Mouse (Mus musculus) mesoderm, embryonic 11.5 days (tissue): ENCODE results near the gene Tnfrsf11a.
A peak's percentile ranks its signal among the peaks of the same experiment; 100 is the strongest.
"Not testable (repeated sequence)": the region's sequence is repeated elsewhere in the genome, so short reads cannot be mapped to it uniquely, and the experiment has no call there.

Source experiments
- DNase-seq: peaks from one replicate; pipeline ENCODE4 v3.0.0-alpha.2; 2012; ENCODE audit warnings: low read depth, low spot score

Tnfrsf11a gene

DNA sequence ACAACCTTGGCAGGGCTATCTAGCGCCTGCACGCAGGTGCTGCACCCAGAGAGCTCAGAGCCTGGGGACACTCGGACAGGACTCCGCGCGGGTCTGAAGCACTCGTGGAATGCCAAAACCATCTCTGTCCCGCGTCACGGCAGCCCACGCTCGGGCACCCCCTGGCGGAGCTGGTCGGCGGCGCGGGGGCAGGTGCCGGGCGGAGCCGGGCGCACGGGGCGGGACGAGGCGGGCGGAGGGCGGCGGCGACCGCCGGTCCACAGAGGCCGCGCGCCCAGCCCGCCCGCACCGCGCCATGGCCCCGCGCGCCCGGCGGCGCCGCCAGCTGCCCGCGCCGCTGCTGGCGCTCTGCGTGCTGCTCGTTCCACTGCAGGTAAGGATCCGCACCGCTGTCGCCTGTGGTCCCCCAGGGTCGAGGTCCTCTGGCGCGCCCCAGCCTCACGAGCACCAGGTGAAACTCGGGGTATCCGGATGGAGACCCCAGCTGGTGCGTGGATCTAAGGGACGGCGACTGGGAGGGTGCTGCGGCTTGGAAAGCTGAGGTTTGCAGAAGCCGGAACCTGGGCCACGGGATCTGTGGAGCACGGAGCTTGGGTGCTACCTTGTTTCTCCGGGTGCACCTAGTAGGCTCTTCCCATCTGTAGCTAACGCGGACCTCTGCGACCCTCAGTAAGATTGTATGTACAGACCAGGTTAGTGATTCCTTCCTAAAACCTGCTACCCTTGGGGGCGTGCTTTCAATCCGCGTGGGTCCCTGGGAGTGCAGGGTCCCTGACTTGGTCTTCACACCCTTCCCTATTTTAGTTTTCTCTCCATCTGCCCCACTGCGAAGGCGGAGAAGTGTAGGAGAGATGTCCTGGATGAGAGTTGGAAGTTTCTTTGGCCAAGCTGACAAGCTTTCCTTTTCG lies at the start of gene Tnfrsf11a:
Tnfrsf11a (plus strand) TSS at position 262 of the 908 bp plus-strand sequence.
- DNase-seq: peak; percentile 27

DNA sequence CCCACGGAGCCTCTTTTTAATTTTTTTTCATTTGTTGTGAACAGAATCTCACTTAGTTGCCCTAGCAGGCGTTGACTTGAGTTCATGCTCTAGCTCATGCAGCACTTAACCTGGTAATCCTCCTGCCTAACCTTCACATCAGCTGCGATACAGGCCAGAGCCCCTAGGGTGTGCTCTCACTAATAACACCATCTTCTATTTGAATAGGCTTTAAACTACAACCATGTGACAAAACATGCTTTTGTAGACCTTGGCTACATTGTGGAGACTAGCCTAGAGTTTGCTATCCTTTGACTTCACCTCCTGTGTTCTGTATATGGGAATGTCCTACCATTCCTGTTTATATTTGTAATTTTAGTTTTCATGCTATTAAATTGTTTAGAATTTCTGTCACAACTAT lies 45.2 kb upstream of the Tnfrsf11a start:
- DNase-seq: peak; percentile 2

- DNase-seq: no peak
Measured at GRCm38 (mm10) chr1:105738334-105738733, 42.2 kb upstream of the Tnfrsf11a start.

GRCm38 (mm10) chr1:105739493-105739892 lies 41.0 kb upstream of the Tnfrsf11a start:
- no peak for DNase-seq

- DNase-seq: no peak
Measured at GRCm38 (mm10) chr1:105742481-105742880, 38.0 kb upstream of the Tnfrsf11a start.

GRCm38 (mm10) chr1:105746444-105746843 lies 34.1 kb upstream of the Tnfrsf11a start:
- DNase-seq: no peak

DNA sequence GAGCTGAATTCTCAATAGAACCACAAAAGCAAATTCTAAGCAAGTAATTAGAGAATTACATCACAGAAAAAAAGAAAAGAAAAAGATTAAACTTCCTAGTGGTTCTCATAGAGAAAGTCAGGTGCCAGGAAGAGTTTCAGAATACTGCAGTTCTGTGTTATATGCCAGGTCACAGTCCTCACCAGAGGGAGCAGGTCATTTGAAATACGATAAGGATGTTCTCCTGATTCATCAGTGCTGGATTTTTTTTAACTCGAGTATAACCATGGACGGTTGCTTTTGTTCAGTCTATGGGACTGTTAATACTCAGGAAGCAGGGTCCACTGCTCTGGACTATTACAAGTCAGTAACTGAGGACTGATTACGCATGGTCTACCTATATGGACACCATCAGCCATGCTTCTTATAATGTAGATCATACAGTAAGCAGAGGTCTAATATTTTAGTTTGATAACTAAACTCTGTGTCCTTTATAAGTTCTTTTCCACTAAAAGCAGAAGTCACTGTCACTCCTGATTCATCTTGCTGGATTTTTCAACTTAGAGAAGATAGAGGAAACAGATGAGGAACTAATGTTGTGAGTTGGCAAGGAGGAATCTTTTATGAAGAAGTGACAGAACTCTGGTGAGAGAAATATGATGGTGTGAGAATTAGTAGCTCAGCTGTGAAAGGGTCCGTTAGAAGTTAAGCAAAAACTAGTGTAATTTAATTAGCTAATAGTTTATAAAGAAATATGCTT lies 33.5 kb upstream of the Tnfrsf11a start:
- DNase-seq: no peak

GRCm38 (mm10) chr1:105748091-105748799 lies 32.3 kb upstream of the Tnfrsf11a start:
- no peak for DNase-seq

DNA sequence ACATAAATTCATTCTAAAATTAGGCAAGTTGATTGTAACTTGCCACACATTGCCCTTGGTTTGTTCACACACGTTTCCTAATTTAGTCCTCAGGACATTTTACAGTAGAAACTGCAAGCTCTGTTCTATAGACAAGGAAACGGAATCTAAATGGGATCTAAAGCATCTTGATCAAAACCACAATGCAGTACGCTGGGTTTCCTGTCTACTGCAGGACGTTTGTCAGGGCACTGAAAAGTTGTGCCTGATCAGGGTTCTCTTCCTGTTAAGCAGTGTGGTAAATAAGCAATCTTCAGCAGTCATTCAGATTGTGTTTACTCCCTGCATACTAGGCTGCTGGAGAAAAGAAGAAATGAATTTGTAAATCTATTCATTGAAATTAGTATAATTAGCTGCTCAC lies 28.3 kb upstream of the Tnfrsf11a start:
- DNase-seq: no peak

- no peak for DNase-seq
Measured at GRCm38 (mm10) chr1:105752944-105753343, 27.6 kb upstream of the Tnfrsf11a start.

- DNase-seq: no peak
Measured at GRCm38 (mm10) chr1:105758798-105759197, 21.7 kb upstream of the Tnfrsf11a start.

DNA sequence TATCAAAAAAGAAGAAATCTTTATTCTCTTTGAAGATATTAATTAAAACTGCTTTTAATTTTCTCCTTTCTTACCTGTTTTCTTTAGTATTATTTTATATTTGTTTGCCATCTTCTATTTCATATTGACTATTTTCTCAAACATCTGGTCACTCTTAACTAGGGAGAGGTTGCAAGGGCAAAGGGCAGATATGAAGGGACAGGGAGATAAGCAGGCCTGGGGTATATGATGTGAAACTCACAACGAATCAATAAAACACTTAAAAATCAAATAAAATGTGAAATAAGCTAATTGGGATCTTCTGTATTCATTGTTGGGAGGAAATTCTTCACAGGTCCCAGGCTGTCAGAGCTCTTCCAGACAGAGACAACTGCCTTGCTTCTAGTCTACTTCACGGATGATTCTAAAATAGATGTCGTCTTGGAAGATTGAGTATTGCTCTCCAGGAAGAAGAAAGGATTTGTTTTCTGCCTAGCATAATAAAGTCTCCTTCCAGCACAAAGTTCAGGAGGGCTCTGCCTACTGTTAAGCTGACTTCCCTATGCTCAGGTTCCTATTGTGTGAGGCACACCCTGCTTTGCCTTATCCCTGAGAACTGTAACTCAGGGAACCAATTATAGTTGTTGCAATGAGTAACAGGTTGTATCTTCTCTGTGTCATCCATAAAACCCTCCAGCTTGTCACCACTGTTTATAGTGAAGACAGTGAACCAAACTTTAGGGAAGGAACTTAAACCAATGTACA lies 20.9 kb upstream of the Tnfrsf11a start:
- DNase-seq: no peak

GRCm38 (mm10) chr1:105765586-105765985 lies 14.9 kb upstream of the Tnfrsf11a start:
- no peak for DNase-seq

- not testable (repeated sequence) for DNase-seq
Measured at GRCm38 (mm10) chr1:105766099-105766498, 14.4 kb upstream of the Tnfrsf11a start.

DNA sequence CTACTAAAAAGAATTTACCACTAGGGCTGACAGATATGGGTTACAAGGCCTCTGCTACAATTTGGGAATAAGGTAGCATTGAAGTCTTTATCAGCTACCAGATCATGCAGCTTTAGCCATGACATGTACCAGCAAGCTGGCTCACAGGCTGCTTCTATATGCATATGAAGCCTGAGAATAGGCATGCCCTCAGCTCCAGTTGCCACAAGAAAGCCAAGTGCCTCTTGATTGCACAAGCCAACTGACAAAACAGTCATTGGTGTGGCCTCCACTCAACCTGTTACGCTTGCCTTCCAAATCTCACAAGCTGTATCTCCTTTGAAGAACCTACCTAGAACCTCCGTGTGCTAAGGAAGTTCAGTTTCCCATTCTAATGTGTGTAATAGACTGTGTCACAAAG lies 12.1 kb upstream of the Tnfrsf11a start:
- DNase-seq: no peak

GRCm38 (mm10) chr1:105770685-105771084 lies 9.8 kb upstream of the Tnfrsf11a start:
- no peak for DNase-seq

GRCm38 (mm10) chr1:105776426-105776825 lies 4.1 kb upstream of the Tnfrsf11a start:
- DNase-seq: no peak

- DNase-seq: no peak
Measured at GRCm38 (mm10) chr1:105780079-105780456, 450 bp upstream of the Tnfrsf11a start.

DNA sequence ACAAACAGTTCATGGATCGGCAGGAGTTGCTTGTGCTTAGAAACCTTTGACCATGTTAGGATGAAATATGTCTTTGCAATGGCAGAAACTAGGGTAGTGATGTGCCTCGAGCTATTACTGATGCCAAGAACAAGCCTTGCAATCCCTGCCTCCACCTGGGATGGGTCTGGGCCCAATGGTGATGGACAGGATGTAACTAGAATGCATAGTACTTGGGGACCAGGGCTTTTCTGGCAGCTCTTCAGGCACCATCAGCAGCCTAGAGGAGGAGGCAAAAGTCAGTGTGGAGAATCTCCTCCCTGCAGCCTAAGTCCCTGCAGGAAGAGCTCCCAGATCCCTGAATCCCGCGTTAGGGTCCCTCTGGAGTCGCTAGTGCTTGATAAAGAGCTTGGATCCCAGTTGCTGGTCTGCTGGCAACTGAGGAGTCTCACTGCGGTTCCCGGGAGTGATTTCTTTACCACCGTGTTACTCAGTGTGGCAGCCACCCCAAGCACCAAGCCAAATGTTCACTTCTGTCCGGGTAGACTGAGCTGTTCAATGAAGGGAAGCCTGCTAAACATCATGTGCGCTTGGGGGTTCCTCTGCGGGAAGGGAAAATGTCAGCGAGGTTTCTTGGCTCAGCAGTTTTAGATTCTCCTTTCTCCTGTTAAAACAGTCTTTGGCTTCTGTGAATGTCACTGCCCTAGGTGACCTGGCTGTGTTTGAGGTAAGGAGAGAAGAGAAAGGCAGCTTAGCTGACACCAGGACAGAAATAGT lies 1.1 kb downstream of the Tnfrsf11a start:
- DNase-seq: no peak

GRCm38 (mm10) chr1:105784257-105785016 lies 3.9 kb downstream of the Tnfrsf11a start:
- DNase-seq: no peak
